Mouse (Mus musculus): Measurements from ENCODE around the gene 4930435E12Rik. TPM values are rescaled to one million over a fixed set of nuclear protein-coding genes. Genes with fewer than 3 reads are reported as not detected.

4930435E12Rik gene
- total RNA-seq, 2 experiments from 2014 or later = not detected

- no peak for DNase-seq (ENCODE audit: low spot score in 2 of 2)
- intact Hi-C loops (cut with DNase I) = no loop called here
Observed at GRCm38 (mm10) chr16:38772906-38773496, 55.5 kb downstream of the 4930435E12Rik start.

DNA sequence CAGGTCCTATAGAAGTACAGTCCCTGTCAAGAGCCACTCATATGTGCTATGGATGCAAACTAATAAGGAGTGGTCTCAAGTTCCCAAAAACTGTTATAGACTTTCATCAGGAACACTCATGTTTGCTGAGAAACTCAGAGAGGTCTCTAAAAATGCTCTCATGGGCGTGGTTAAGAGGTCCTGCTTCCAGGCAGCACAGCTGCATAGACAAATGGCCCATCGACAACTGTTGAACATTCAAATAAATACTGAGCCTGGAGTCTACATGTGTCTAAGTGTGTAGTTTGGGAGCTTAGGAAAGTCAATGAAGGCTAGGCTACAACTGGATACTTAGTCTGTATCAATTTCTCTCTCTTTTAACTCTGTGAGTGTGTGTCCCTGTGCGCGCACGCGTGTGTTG lies 57.4 kb downstream of the 4930435E12Rik start:
- no peak for DNase-seq (ENCODE audit: low spot score in 2 of 2)
- intact Hi-C loops (cut with DNase I) = no loop called here

GRCm38 (mm10) chr16:38769529-38769928 lies 59.0 kb downstream of the 4930435E12Rik start:
- intact Hi-C loops (cut with DNase I) = no loop called here
- DNase-seq (ENCODE audit: low spot score in 2 of 2) = no peak

- no peak for DNase-seq (ENCODE audit: low spot score in 2 of 2)
Observed at GRCm38 (mm10) chr16:38768386-38768785, 60.2 kb downstream of the 4930435E12Rik start.

GRCm38 (mm10) chr16:38767761-38768160 lies 60.8 kb downstream of the 4930435E12Rik start:
- intact Hi-C loops (cut with DNase I) = no loop called here
- DNase-seq (ENCODE audit: low spot score in 2 of 2) = peak; percentile 36 to 59

More at GRCm38 (mm10) chr16:38768386-38768785, 60.2 kb downstream of the 4930435E12Rik start:
- intact Hi-C loops (cut with DNase I) = no loop called here

- intact Hi-C loops (cut with DNase I) = no loop called here
- DNase-seq (ENCODE audit: low spot score in 2 of 2) = no peak
Observed at GRCm38 (mm10) chr16:38766671-38767070, 61.9 kb downstream of the 4930435E12Rik start.

- intact Hi-C loops (cut with DNase I) = no loop called here
- peak in 1 of 2 experiments; percentile 19 for DNase-seq (ENCODE audit: low spot score in 2 of 2)
Observed at GRCm38 (mm10) chr16:38763508-38763907, 65.0 kb downstream of the 4930435E12Rik start.

GRCm38 (mm10) chr16:38762401-38762800 lies 66.1 kb downstream of the 4930435E12Rik start:
- DNase-seq (ENCODE audit: low spot score in 2 of 2) = no peak
- intact Hi-C loops (cut with DNase I) = no loop called here

Other genes with a start within 250 kb of the 4930435E12Rik start
- gene Arhgap31, start 115.5 kb downstream of the 4930435E12Rik start, total RNA-seq (2021) = 10 to 100 TPM; 18.5 to 19.9 TPM
- 10 to 100 TPM; 21.7 to 22.8 TPM for gene B4galt4, start 86.5 kb downstream of the 4930435E12Rik start, total RNA-seq (2021)
- gene Upk1b, start 28.4 kb downstream of the 4930435E12Rik start, total RNA-seq (2021) = 1 to 10 TPM; 1.8 to 1.9 TPM
- gene Igsf11, start 63.9 kb upstream of the 4930435E12Rik start, total RNA-seq (2021) = 10 to 100 TPM; 38.3 to 46.5 TPM